Mouse (Mus musculus) adipocyte (in vitro differentiated cells): ENCODE measurements around the gene Bend3.

ENCODE experiments used
- DNase-seq: peaks from one replicate; pipeline ENCODE4 v3.0.0-alpha.2; 2016; ENCODE audit warnings: low spot score

Bend3 gene

DNA sequence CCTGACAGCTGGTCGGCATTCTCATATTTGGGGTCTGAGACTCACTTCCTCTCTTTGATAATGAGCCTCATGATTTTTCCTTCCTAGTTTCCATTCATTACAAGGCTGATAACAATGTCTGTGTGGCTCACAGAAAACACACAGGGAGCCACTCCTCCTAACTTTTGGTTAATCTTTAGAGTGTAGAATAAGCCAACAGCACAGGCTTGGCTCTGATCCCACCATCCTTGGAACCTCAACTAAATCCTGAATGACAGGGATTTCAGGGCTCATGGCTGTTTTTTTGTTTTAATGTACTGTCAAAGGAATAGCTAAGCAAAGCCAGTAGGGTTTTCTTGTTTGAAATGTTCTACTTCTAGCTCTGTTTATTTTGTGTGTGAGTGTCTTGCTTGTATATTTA, 55.8 kb downstream of the Bend3 start:
- DNase-seq = no peak

DNA sequence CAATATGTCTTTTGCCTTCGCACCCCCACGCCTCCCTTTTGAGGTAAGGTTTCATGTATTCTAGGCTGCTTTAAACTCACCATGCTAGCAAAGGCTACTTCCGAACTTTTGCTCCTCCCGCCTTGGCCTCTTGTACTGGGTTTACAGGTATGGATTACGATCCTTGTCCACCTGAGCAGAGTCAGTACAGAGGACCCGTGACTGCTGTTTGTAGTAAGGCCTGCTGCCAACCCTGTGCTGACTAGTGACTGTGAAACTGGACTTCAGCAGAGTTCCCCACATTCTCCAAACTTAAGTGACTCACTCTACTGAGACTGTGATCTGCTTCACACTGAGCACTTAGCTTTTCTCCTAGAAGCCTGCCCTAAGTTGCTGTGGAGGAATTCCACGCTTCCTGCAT, 59.0 kb downstream of the Bend3 start:
- peak; percentile 18 for DNase-seq

DNA sequence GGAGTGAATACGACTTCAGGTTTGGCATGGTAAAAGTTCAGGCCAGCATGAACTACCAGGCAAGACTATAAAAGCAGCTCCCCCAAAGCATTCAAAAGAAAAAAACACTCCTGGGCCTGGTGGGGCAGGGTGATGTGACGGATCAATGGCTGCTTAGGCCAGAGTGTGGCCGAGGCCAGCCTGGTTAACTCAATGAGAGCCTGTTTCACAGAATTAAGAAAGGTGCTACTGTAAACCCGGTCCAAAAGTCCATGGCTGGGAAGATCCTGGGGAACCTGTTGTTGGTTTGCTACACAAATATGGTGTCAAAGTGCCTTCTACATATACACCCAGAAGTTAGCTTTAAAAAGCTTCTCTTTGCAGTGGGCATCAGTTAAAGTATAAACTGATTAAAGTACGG, 60.2 kb downstream of the Bend3 start:
- DNase-seq = no peak

DNA sequence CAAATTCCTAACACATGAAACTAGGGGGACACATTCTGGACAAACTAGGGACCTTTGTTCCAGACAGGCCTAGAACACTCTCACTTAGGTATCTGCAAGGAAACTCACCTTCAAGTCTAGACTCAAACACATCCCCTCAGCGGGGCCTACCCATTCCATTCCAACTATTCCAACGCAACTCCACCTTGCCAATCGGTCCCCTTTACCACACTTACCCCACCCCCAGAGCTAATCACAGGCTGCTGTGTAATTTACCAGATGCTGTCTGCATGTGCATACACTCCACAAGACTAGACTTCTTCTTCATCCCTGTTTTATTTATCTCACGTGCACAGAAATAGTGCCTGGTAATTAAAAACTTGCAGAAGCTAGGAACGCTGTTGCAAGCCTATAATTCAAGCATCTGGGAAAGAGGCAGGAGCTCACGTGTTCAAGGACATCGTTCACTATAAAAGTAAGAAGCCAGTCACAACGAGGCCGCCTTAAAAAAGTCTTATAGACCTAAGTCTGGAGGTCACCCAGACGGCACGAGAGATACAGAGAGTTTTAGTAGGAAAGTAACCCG, 61.2 kb downstream of the Bend3 start:
- DNase-seq = peak; percentile 14

DNA sequence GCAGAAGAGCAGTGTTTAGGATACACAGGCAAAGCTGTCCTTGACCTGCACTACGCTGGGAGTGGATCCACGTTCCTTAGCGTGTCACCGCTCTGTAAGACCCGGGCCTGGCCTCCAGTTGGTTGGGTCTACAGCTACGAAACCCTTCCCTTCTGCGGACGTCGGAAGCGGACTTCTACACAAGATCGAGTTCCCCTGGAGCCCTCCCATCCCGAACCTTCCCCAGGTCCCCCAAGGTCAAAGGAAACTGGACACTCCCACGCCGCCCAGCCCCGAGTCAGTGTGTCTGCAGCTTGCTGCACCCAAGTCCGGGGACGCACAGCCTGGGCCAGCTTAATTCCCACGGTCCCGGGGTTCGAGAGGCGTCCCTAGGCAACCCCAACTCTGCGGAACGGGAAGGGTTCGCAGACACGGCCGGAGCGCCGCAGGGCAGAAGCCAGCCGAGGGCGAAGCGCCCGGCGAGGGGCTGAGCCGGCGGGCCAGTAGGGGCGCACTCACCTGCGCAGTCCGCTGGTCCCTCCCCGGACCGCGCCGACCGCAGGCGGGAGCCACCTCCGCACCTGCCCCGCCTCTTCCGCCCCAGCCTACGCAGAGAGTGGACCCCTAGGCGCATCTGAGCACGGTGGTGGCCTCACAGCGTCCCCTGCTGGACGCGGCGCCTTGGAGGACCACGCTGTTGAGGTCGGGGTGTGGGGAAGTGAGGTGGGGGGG, 62.0 kb downstream of the Bend3 start, which contains the start of gene 1700021F05Rik:
Gene 1700021F05Rik, minus strand, starts transcription at position 553 of the 711 bp plus-strand sequence.
- peak; percentile 90 for DNase-seq

DNA sequence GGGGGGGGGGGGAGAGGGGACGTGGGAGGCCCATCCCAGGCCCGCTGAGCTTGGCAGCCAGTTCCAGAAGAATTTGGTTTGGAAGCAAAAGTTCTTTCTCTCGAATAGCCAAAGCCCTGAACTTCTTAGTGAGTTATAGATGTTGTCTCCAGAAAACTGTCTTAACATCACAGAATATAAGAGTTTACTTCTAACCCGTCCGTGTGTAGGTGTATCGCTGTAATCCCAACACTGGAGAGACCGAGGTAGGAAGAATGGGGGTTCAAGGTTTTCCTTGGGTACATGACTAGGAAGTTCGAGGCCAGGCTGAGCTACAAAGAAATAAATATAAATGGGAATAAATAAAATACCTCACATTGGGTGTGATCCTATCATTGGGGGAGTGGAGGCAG, 62.5 kb downstream of the Bend3 start:
- no peak for DNase-seq

DNA sequence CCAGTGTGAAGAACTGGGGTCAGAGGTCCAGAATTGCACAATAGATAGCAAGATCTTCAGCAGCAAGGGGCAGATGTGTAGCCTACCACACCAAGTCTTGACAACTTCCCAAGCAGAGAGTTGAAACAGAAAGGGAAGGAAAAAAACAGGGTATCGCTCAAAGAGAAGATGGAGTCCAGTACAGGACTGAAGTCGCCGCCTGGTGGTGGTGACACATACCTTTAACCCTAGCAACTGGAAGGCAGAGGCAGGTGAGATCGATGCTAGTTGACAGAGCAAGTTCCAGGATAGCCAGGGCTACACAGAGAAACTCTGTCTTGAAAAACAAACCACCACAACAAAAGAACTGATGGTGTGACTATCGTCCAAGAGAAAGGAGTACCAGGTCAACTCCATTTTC, 70.8 kb downstream of the Bend3 start:
- no peak for DNase-seq

DNA sequence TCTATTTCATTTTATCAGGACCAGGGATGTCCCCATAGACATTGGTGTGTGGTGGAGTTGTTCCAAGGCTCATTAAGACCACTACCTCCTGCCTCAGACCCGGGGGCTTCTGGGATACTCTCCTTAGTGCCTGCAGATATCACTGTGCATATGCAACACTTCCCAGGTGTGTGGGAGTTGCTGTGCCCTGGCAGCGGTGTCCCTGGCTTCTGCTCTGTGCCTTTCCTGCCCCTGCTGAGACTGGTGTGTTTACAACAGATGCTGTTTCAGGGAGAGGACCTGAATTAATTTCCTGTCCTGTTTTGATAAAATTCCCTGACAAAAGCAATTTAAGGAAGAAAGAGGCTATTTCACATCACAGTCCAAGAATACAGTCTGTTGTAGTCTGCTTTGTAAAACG, 72.3 kb downstream of the Bend3 start:
- no peak for DNase-seq

DNA sequence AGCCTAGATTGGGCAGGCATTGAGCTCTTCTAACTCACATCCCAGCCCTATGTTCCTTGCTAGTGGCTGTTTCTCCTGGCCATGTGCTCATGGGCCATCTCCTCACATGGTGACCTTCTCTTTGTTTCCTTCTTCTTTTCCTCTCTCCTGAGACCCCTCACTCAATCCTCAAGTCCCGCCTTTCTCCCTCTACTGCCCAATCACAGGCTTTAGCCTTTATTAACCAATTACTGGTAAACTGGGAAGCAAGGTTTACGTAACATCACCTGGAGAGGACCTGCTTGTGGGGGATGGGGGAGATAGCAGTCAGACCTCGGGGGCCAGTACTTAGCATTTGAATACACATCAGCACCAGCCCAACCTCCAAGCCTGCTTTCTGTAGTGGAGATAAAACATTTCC, 72.8 kb downstream of the Bend3 start:
- no peak for DNase-seq

DNA sequence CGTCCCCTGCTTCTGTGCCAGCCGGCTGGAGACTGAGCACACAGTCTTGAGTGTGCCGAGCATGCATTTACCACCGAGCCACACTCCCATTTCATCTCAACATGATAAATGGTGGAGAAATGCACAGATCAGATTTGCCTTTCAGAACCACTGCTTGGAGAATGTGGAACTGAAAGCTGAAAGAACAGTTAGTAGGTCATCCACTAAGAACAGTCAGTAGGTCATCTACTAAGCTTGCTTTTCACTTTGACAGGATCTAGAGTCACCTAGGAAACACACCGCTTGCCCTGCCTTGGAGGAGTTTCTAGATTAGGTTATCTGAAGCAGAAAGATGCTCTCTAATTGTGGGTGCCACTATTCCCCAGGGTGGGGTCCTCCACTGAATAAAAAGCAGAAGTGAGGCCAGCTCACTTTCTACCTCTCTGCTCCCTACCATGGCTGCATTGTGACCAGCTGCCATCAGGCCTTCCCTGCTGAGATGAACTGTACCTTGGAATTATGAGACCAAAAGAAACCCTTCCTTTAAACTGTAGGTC, 79.1 kb downstream of the Bend3 start:
- DNase-seq = no peak

DNA sequence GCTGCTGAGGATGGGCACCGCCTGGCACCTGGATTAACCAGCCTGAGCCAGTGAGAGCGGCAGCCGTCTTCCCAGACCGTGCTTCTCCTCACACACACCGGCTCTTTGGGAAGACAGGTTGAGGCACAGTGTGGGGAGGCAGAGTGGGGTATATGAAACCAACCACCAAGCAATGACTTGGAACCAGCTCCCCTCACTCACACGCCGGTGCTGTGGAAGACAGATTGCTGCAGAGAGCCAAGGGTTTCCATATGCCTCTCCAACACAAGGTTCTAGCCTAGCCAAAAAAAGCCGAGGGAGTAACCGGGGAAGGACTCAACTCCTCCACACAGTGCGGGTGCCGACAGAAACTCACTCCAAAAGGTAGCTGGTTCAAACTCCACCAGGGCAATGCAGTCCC, 80.7 kb downstream of the Bend3 start:
- no peak for DNase-seq

DNA sequence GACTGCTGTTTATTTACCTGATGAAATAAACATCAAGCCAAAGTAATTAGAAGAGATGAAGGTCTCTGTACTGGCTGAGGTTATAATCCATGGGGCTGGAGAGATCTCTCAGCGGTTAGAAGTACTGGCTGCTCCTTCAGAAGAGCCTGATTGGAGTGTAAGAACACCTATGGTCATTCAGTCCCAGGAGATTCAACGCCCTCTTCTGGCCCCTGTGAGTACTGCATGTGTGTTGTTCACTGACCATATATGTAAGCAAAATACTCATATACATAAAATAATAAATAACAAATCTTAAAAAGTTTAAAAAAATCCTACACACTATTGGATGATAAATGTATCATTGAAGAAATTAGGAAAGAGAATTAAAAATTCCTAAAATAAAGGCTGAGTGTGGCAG, 82.1 kb downstream of the Bend3 start:
- DNase-seq = no peak

DNA sequence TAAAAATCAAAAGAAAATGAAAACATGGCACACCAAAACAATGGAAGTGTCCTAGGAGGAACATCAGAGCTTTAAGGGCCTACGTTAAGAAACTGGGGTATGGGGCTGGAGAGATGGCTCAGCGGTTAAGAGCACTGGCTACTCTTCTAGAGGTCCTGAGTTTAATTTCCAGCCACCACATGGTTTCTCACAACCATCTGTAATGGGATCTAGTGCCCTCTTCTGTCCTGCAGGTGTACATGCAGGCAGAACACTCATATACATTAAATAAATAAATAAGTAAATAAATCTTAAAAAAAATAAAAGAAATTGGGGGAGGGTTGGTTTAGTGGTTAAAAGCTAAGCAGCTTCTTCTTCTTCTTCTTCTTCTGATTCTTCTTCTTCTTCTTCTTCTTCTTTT, 82.7 kb downstream of the Bend3 start:
- no peak for DNase-seq
